21 mouse cellular contexts compared by ENCODE assay signal in genomic region chr10:125035631-125036030, GRCm38 (mm10).
A peak's percentile ranks its signal among the peaks of the same experiment; 100 is the strongest.
DNase-seq lines count a peak whose midpoint lies in the region; ATAC-seq and TF ChIP-seq lines count a peak whose summit lies in the region.
"Had no signal": no experiment of that assay in that cellular context is flagged by ENCODE, and none has a peak within 500 bp of the region (broad histone marks: within the 10 kb centered on the region; RNA-seq: fewer than 3 reads in every experiment).

No protein-coding gene starts in this region.

- TF ChIP-seq CTCF in heart, adult 2 months (IDR thresholded peaks at IDR 0.05), result no peak
- TF ChIP-seq CTCF in hindbrain, postnatal 0 days (IDR thresholded peaks at IDR 0.05; ENCODE audit: low read depth), result no peak

- WGBS in heart, adult 2 months, result 82% methylated on average over 7 of the region's 7 CpGs
- WGBS in hindbrain, embryonic 14.5 days, result 82% methylated on average over 7 of the region's 7 CpGs
- WGBS in hindbrain, postnatal 0 days, result 78% methylated on average over 7 of the region's 7 CpGs
- WGBS in midbrain, embryonic 11.5 days, result 88% methylated on average over 7 of the region's 7 CpGs
- WGBS in midbrain, embryonic 16.5 days, result 74% methylated on average over 7 of the region's 7 CpGs

- H3K79me2 ChIP-seq in heart, adult 2 months (replicated peaks; ENCODE audit: control insufficient read depth, insufficient read depth, low read length), result no peaks in the 10 kb centered on the region

- H3K4me1 ChIP-seq in heart, adult 2 months (ENCODE audit: control insufficient read depth, insufficient read depth, low read length), result no peaks in the 10 kb centered on the region
- H3K4me1 ChIP-seq in hindbrain, embryonic 14.5 days (replicated peaks; ENCODE audit: control insufficient read depth, insufficient read depth, low read length), result no peaks in the 10 kb centered on the region
- no peaks in the 10 kb centered on the region for H3K4me1 ChIP-seq in hindbrain, postnatal 0 days (ENCODE audit: insufficient read depth, low read length)
- no peaks in the 10 kb centered on the region for H3K4me1 ChIP-seq in midbrain, embryonic 11.5 days (ENCODE audit: control insufficient read depth, insufficient read depth, low read length)
- no peaks in the 10 kb centered on the region for H3K4me1 ChIP-seq in midbrain, embryonic 16.5 days (ENCODE audit: control insufficient read depth, insufficient read depth, low read length)

- H3K9ac ChIP-seq in heart, adult 2 months (ENCODE audit: low read depth, low read length), result no peak overlapping the region
- H3K9ac ChIP-seq in hindbrain, embryonic 14.5 days, result no peak overlapping the region
- no peak overlapping the region for H3K9ac ChIP-seq in hindbrain, postnatal 0 days (replicated peaks; ENCODE audit: low read length)
- H3K9ac ChIP-seq in midbrain, embryonic 11.5 days (ENCODE audit: low read length), result no peak overlapping the region
- no peak overlapping the region for H3K9ac ChIP-seq in midbrain, embryonic 16.5 days (ENCODE audit: low read depth, low read length)

- intact Hi-C loops in heart, adult 2 months (cut with DNase I), result no loop called here

- DNase-seq in heart, adult 11 months, result peak; percentile 53
- no peak for DNase-seq in heart, adult 2 months
- peak; percentile 21 for DNase-seq in hindbrain, embryonic 14.5 days (ENCODE audit: low spot score)
- DNase-seq in hindbrain, postnatal 0 days (ENCODE audit: low spot score), result no peak
- peak; percentile 81 for DNase-seq in midbrain, embryonic 11.5 days (ENCODE audit: low spot score, missing footprints)
- DNase-seq: adrenal gland, adult 2 months; adrenal gland, adult 8-10 months; adrenal gland, postnatal 10 days; adrenal gland, postnatal 14 days; adrenal gland, postnatal 25 days; adrenal gland, postnatal 36 days; B cell, adult 2 months; cerebellum, adult 11 months; cerebellum, adult 11-12 months; cerebellum, adult 18-20 months had no signal

- H3K9me3 ChIP-seq in hindbrain, embryonic 14.5 days (ENCODE audit: control insufficient read depth, low read length), result no peaks in the 10 kb centered on the region
- no peaks in the 10 kb centered on the region for H3K9me3 ChIP-seq in hindbrain, postnatal 0 days (ENCODE audit: low read length)
- H3K9me3 ChIP-seq in midbrain, embryonic 11.5 days (ENCODE audit: control insufficient read depth, low read length), result no peaks in the 10 kb centered on the region
- H3K9me3 ChIP-seq in midbrain, embryonic 16.5 days (replicated peaks; ENCODE audit: control insufficient read depth, low read length, poor library complexity, severe bottlenecking), result no peaks in the 10 kb centered on the region
- H3K9me3 ChIP-seq: G1E had no signal

- H3K4me2 ChIP-seq in hindbrain, embryonic 14.5 days (replicated peaks), result no peak overlapping the region
- no peak overlapping the region for H3K4me2 ChIP-seq in hindbrain, postnatal 0 days (ENCODE audit: low read depth, low read length)
- H3K4me2 ChIP-seq in midbrain, embryonic 11.5 days, result no peak overlapping the region
- no peak overlapping the region for H3K4me2 ChIP-seq in midbrain, embryonic 16.5 days (ENCODE audit: low read length)

- no peaks in the 10 kb centered on the region for H3K27me3 ChIP-seq in heart, adult 2 months (ENCODE audit: control insufficient read depth, insufficient read depth, low read length)
- no peaks in the 10 kb centered on the region for H3K27me3 ChIP-seq in hindbrain, embryonic 14.5 days (ENCODE audit: control insufficient read depth, insufficient read depth, low read length)
- no peaks in the 10 kb centered on the region for H3K27me3 ChIP-seq in hindbrain, postnatal 0 days (ENCODE audit: insufficient read depth, low read length)
- no peaks in the 10 kb centered on the region for H3K27me3 ChIP-seq in midbrain, embryonic 11.5 days (ENCODE audit: control insufficient read depth, insufficient read depth, low read length)
- H3K27me3 ChIP-seq in midbrain, embryonic 16.5 days (ENCODE audit: control insufficient read depth, insufficient read depth, low read depth, low read length), result no peaks in the 10 kb centered on the region
- H3K27me3 ChIP-seq: CH12.LX had no signal

- no peak for TF ChIP-seq POLR2A in heart, adult 2 months (IDR thresholded peaks at IDR 0.05; ENCODE audit: insufficient read depth, low read depth, low read length)

- no peak for TF ChIP-seq EP300 in heart, adult 2 months (IDR thresholded peaks at IDR 0.05; ENCODE audit: insufficient read depth, low read depth, low read length)

- ATAC-seq in hindbrain, embryonic 14.5 days (ENCODE audit: low FRiP score), result no peak
- ATAC-seq in hindbrain, postnatal 0 days, result no peak
- no peak for ATAC-seq in midbrain, embryonic 11.5 days (ENCODE audit: low FRiP score)
- ATAC-seq in midbrain, embryonic 16.5 days, result no peak
- ATAC-seq: activated CD4-positive, CD25-positive, alpha-beta regulatory T cell, adult 4 months; CD4-positive, CD25-positive, alpha-beta regulatory T cell, adult 4 months; Patski had no signal

- no peak overlapping the region for H3K4me3 ChIP-seq in heart, adult 2 months
- H3K4me3 ChIP-seq in hindbrain, embryonic 14.5 days (replicated peaks; ENCODE audit: low read length), result no peak overlapping the region
- no peak overlapping the region for H3K4me3 ChIP-seq in hindbrain, postnatal 0 days (ENCODE audit: low read length)
- H3K4me3 ChIP-seq in midbrain, embryonic 11.5 days (ENCODE audit: low read depth, low read length), result no peak overlapping the region
- no peak overlapping the region for H3K4me3 ChIP-seq in midbrain, embryonic 16.5 days (ENCODE audit: low read depth, low read length)

- H3K36me3 ChIP-seq in heart, adult 2 months (ENCODE audit: control insufficient read depth, insufficient read depth, low read length), result no peaks in the 10 kb centered on the region
- no peaks in the 10 kb centered on the region for H3K36me3 ChIP-seq in hindbrain, embryonic 14.5 days (replicated peaks; ENCODE audit: control insufficient read depth, insufficient read depth)
- no peaks in the 10 kb centered on the region for H3K36me3 ChIP-seq in hindbrain, postnatal 0 days (ENCODE audit: insufficient read depth, low read length)
- H3K36me3 ChIP-seq in midbrain, embryonic 11.5 days (ENCODE audit: control insufficient read depth, insufficient read depth, low read length), result no peaks in the 10 kb centered on the region
- H3K36me3 ChIP-seq in midbrain, embryonic 16.5 days (ENCODE audit: control insufficient read depth, insufficient read depth, low read length), result no peaks in the 10 kb centered on the region
- H3K36me3 ChIP-seq: G1E had no signal

- H3K27ac ChIP-seq in heart, adult 2 months, result no peak overlapping the region
- no peak overlapping the region for H3K27ac ChIP-seq in hindbrain, embryonic 14.5 days
- H3K27ac ChIP-seq in hindbrain, postnatal 0 days, result no peak overlapping the region
- no peak overlapping the region for H3K27ac ChIP-seq in midbrain, embryonic 11.5 days (ENCODE audit: low read depth, low read length)
- no peak overlapping the region for H3K27ac ChIP-seq in midbrain, embryonic 16.5 days (ENCODE audit: low read length)

Comparison
In these comparisons a context has a peak if more than half of its experiments do, and no peak if none do; other contexts are left out.
1. DNase-seq: peak in heart, adult 11 months (single experiment), hindbrain, embryonic 14.5 days (single experiment) and midbrain, embryonic 11.5 days (single experiment); none in heart, adult 2 months (0 of 2) and hindbrain, postnatal 0 days (single experiment).